Mouse (Mus musculus) embryonic fibroblast, embryonic 13.5 days (primary cell): ENCODE measurements around the gene Megf9. TPM values are rescaled to one million over a fixed set of nuclear protein-coding genes. Genes with fewer than 3 reads are reported as not detected.

Source experiments
- H3K27ac ChIP-seq: 2 replicates; pipeline ENCODE4 v1.5.1; 2012; ENCODE audit warnings: low read length, control low read depth, inconsistent platforms; ENCODE audit not compliant: insufficient read depth
- H3K4me1 ChIP-seq: 2 replicates; pipeline ENCODE4 v1.6.1; 2011; ENCODE audit warnings: low read length; ENCODE audit not compliant: control insufficient read depth, insufficient read depth
- H3K4me3 ChIP-seq: 2 replicates; pipeline ENCODE4 v1.5.1; 2011; ENCODE audit warnings: mild to moderate bottlenecking, control low read depth, low read length; ENCODE audit not compliant: insufficient read depth
- CTCF ChIP-seq: IDR thresholded peaks from 2 replicates; pipeline ENCODE4 v1.5.1; 2011; ENCODE audit warnings: mild to moderate bottlenecking, control low read depth, low read length, moderate library complexity, borderline replicate concordance; ENCODE audit not compliant: insufficient read depth
- POLR2A ChIP-seq: IDR thresholded peaks from 2 replicates; pipeline ENCODE4 v1.6.1; 2011; ENCODE audit warnings: low read depth, mild to moderate bottlenecking, control low read depth, low read length, moderate library complexity
- polyA plus RNA-seq: library from polyadenylated mRNA; stranded (reverse); fragments of >200 nt; gene quantifications from 2 replicates; pipeline ENCODE4 v1.2.4, GENCODE M21; 2011; ENCODE audit warnings: low read depth; ENCODE audit not compliant: missing spikeins, insufficient read length

The Megf9 gene
- polyA plus RNA-seq, 1 experiment = 13.4 TPM

GRCm38 (mm10) chr4:70544390-70544789 is 9.6 kb upstream of the Megf9 start:
- Histone ChIP-seq H3K4me3 (no peak overlapping the region), H3K4me1 (0 out of 2 replicates have a peak, but pooled peaks cover 4% of the 10 kb centered on the region), H3K27ac (no peak overlapping the region)
- TF ChIP-seq POLR2A (no peak), CTCF (no peak)

GRCm38 (mm10) chr4:70542387-70542786 is 7.6 kb upstream of the Megf9 start:
- no peak overlapping the region for H3K4me3 ChIP-seq
- H3K27ac ChIP-seq = no peak overlapping the region
- H3K4me1 ChIP-seq = 0 out of 2 replicates have a peak, but pooled peaks cover 4% of the 10 kb centered on the region
- TF ChIP-seq CTCF (no peak), POLR2A (no peak)

DNA sequence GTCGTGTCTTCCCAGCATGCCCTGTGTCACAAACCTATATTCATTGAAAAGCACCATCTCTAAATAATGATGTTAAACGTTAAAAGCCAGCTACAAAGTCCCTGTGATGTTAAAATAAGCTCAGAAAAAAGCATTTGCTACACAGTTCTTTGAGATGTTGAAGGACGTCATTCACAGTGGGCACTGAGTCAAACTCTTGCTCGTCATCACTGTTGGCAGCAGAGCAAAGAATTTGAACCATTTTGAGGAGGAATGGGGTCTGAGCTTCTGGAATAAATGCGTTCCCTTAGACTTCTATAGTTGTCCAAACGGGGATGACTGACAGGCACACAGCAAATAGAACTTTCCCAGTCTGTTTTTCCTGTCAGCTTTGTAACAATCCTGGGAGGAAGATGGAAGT is 5.9 kb upstream of the Megf9 start:
- Histone ChIP-seq H3K4me3 (no peak overlapping the region), H3K4me1 (peaks cover 8% of the 10 kb centered on the region; the same call in 1 of the 2 replicates), H3K27ac (no peak overlapping the region)
- TF ChIP-seq CTCF = no peak
- TF ChIP-seq POLR2A = no peak

DNA sequence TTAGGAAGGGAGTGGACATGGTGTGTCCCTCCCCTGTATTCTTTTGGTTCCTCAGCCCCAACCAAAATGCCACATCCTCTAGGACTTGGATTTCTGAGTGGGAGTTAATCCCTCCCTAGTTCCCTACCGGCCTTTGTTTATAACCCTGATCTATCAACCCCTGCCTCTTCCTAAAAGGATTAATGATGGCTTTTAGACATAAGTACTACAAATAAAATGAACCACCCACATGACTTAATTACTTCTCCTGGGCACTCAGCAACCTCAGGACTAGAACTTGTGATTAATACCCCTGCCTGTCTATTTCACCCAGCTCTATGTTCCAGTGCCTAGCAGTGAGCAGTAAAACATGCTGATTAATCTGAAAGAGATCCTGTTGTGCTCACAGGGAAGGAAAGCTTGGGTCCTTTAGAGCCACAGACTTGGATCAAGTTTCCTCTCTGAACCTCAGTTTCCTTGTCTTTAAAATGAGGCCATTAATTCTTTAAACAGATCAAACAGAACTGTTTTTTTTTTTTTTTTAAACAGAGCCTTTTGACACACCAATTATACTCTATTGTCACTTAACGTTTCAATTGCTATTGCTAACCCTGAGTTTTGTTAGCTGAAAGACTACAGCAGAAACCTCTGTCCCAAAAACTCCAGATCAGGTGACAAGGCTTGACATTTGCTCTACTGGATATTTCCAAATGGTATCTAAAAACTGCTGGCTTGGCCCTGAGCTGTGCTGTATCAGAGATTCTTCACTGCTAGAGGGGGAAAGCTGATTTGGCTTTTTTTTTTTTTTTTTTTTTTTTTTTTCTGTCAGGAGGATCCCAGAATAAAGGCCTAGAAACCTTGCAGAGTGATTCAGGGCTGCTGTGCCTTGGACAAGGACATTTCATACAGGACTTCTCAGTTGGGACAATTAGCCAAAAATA is 2.1 kb upstream of the Megf9 start:
- peaks cover 9% of the 10 kb centered on the region; the same call in 1 of the 2 replicates for H3K4me1 ChIP-seq
- no peak overlapping the region for H3K4me3 ChIP-seq
- H3K27ac ChIP-seq = no peak overlapping the region
- TF ChIP-seq CTCF (no peak), POLR2A (no peak)

GRCm38 (mm10) chr4:70535711-70536311 is 1.0 kb upstream of the Megf9 start:
- TF ChIP-seq POLR2A (peak; percentile 35; the same call in 1 of the 2 replicates), CTCF (no peak)
- H3K27ac ChIP-seq = peak overlapping the region; percentile 81
- H3K4me3 ChIP-seq = peak overlapping the region; percentile 76
- H3K4me1 ChIP-seq = peaks cover 9% of the 10 kb centered on the region; the same call in 1 of the 2 replicates

DNA sequence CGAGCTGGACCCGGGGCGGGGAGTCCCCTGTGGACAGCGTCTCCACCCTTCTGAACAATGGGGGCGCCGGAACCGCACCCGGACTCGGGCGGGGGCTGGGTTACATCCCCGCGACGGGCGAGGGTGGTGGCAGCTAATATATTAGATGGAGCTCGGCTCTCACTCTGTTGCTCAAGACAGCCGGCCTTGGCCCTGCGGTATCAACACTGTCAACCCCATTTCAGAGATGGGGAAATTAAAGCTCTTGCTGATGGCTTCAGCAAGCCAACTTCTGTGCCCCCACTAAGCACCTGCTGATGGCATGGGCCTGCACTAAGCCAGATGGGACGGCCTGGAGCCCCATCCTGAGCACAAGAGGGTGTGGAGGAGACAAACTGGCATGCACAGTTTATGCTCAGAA is 494 bp upstream of the Megf9 start:
- TF ChIP-seq POLR2A (no peak), CTCF (no peak)
- Histone ChIP-seq H3K4me3 (peak overlapping the region; percentile 76), H3K4me1 (peaks cover 9% of the 10 kb centered on the region; the same call in 1 of the 2 replicates), H3K27ac (peak overlapping the region; percentile 81)

DNA sequence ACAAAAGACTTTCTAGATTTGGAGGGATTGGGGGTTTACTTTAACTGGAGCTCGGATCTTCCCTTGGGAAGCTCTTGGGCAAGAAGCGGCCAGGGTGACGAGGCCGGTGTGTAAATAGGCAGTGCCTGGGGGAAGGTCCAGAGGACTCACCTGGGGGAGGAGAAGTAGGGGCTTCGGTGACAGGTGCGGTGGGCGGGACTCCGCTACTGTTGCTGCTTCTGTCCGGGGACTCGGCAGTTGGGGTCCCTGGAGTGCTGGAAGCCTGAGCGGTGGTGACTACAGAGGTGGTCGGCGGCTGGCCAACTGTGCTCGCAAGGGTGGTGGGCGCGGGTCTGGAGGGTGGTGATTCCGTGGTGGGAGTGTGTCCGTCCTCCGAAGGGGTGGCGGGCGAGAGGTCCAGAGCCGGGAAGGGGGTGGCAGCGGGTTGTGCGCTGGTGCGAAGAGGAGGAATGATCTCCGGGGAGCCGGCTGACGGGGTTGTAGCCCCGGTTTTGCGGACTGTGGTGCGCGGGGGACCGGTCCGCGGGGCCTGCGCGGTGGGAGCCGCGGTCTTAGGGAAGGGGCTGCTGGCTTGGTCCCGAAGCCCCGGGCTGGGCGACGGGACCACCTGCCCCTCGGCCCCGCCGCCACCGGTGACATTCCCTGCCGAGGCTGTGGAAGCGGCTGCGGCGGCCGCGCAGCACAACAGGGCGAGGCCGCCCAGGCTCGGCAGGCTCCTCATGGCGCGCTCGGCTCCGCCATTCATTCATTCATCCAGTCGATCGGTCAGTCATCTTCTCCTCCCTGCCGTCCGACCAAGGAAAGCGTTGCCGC is 511 bp downstream of the Megf9 start:
- TF ChIP-seq POLR2A (no peak), CTCF (no peak)
- H3K27ac ChIP-seq = no peak overlapping the region
- H3K4me3 ChIP-seq = peak overlapping the region; percentile 78
- H3K4me1 ChIP-seq = peaks cover 9% of the 10 kb centered on the region; the same call in 1 of the 2 replicates

- peak overlapping the region; percentile 78 for H3K4me3 ChIP-seq
- no peak for TF ChIP-seq CTCF
- H3K4me1 ChIP-seq = peaks cover 9% of the 10 kb centered on the region; the same call in 1 of the 2 replicates
- 0 out of 2 replicates have a peak overlapping the region, but pooled peaks have one; percentile 4 for H3K27ac ChIP-seq
These were observed 1.6 kb downstream of the Megf9 start for GRCm38 (mm10) chr4:70533056-70533805.

DNA sequence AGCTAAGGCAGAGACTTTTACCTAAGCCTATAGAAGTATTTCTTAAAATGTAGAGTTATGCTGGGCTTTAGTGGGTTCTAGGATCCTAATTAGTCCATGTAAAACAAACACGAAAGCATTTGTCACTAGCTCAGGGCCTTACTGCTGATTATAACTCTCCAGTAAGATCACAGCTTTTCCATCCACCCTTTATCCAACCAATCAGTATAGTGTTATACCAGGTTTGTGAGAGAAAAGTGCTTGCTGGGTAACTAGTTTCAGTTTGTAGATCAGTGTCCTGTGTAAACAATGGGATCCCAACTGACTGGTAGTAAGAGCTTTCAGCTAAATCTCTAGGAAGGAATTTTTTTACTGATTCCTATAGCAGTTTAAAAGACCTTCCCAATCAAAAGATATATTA is 3.8 kb downstream of the Megf9 start:
- H3K27ac ChIP-seq = no peak overlapping the region
- peaks cover 7% of the 10 kb centered on the region; the same call in 1 of the 2 replicates for H3K4me1 ChIP-seq
- H3K4me3 ChIP-seq = no peak overlapping the region
- no peak for TF ChIP-seq POLR2A
- TF ChIP-seq CTCF = no peak
